ENCODE assay signal across 8 mouse cellular contexts in the genomic region with DNA sequence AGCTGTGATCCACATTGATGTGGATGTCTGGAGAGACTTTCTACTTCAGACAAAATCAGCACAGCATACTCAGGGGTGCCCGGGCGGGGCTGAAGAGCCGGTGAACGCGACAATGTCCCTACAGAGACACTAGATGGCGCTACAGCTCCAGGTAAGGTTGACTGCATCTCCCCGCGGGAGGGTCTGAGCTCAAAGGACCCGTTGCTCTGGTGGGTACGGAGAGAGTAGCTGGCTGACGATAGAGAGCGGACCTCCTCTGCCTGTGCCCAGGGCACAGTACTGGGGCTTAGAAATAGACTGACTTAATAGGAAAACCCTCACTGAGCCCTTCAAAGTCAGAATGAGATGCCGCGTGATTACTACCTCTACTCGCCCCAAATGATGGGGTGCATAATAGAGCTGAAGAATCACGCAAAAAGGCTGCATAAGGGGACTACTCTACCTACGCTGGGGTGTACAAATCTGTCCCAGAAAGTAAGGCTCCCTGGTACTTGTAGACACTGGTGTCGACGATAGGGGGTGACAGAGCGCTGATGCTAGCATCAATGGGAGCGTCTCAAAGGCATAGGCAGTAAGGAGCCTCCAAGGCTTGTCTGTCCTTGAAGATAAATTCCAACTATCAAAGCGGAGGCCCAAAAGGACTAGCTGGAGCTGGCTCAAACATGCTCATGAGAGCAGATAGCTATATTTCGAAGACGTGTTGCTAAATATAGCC. TPM values are rescaled to one million over a fixed set of nuclear protein-coding genes. Genes with fewer than 3 reads are reported as not detected.
DNase-seq lines count a peak whose midpoint lies in the region; ATAC-seq lines count a peak whose summit lies in the region.

No protein-coding gene starts in this region.

- no peaks in the 10 kb centered on the region for H3K9me3 ChIP-seq in midbrain, embryonic 10.5 days (replicated peaks)

- peak overlapping the region; percentile 45 for H3K4me3 ChIP-seq in midbrain, embryonic 10.5 days

- H3K27me3 ChIP-seq in midbrain, embryonic 10.5 days (ENCODE audit: low read depth, poor library complexity, severe bottlenecking) = no peaks in the 10 kb centered on the region; the same call in 1 of the 2 replicates

- H3K27ac ChIP-seq in midbrain, embryonic 10.5 days (replicated peaks) = peak overlapping the region; percentile 38; the same call in 1 of the 2 replicates

- peaks cover 11% of the 10 kb centered on the region for H3K4me1 ChIP-seq in midbrain, embryonic 10.5 days

- no peaks in the 10 kb centered on the region for H3K36me3 ChIP-seq in midbrain, embryonic 10.5 days

- intact Hi-C loops in left cerebral cortex, postnatal 25 days (cut with DNase I) = loop anchor here (1.0 to 10.0 kb wide), 4 partner anchors 122 to 326 kb away; a partner anchor contains a TSS

- DNase-seq in urinary bladder, postnatal 14 days (ENCODE audit: low spot score) = peak; percentile 59
- DNase-seq in urinary bladder, postnatal 10 days (ENCODE audit: low spot score) = no peak
- peak; percentile 88 for DNase-seq in embryo, embryonic 11 days
- peak; percentile 21 for DNase-seq in kidney, adult 11 months
- DNase-seq in left cerebral cortex, postnatal 25 days (ENCODE audit: low spot score in 2 of 2) = peak; percentile 83 to 90
- DNase-seq in midbrain, embryonic 10.5 days (ENCODE audit: low spot score) = peak; percentile 78
- peak; percentile 37 for DNase-seq in skeletal muscle tissue, adult 2 months (ENCODE audit: low read depth, low spot score)

- ATAC-seq in granulocyte monocyte progenitor cell, adult 5-6 weeks (replicated peaks; ENCODE audit: poor library complexity, severe bottlenecking) = peak; percentile 89

- 10% methylated on average over 24 of the region's 24 CpGs for WGBS in midbrain, embryonic 10.5 days

RNA-seq across cellular contexts. Expression of a gene that starts 17.2 kb away (rescaled TPM):
- not detected in 2 replicates for total RNA-seq in granulocyte monocyte progenitor cell, adult 5-6 weeks (2014; fragmentation: Nextera tagmentation)
- not detected in 2 replicates for total RNA-seq in granulocyte monocyte progenitor cell, adult 5-6 weeks (2017)
- 100 to 1,000 TPM; 156 to 186 TPM for total RNA-seq in left cerebral cortex, postnatal 25 days (2021)
- polyA plus RNA-seq in midbrain, embryonic 10.5 days (2016; fragmentation: Nextera tagmentation; extraction: Ambion mirVana) = 14.5 and 19.7 TPM in 2 replicates

Comparison
In these comparisons a context has a peak if more than half of its experiments do, and no peak if none do; other contexts are left out.
1. RNA of a gene that starts 17.2 kb away (total RNA-seq): 156 to 186 TPM in left cerebral cortex, postnatal 25 days; not detected in granulocyte monocyte progenitor cell, adult 5-6 weeks; every median in the first group is over 100 times any median in the second.